Mouse (Mus musculus): Measurements from ENCODE around the gene Ap1m2.

GRCm38 (mm10) chr9:21337652-21338051, 25.5 kb upstream of the Ap1m2 start:
- TF ChIP-seq ZNF384 (IDR thresholded peaks at IDR 0.05; ENCODE audit: low read depth, low read length) (no peak), CHD2 (IDR thresholded peaks at IDR 0.05; ENCODE audit: low read depth, low read length) (no peak), MAFK (IDR thresholded peaks at IDR 0.05; ENCODE audit: insufficient read depth, low read depth, low read length) (no peak)
